Mouse (Mus musculus) mesoderm, embryonic 11.5 days (tissue): ENCODE results near the gene Nr3c2.

Source experiments
- DNase-seq: peaks from one replicate; pipeline ENCODE4 v3.0.0-alpha.2; 2012; ENCODE audit warnings: low read depth, low spot score

Gene Nr3c2

DNA sequence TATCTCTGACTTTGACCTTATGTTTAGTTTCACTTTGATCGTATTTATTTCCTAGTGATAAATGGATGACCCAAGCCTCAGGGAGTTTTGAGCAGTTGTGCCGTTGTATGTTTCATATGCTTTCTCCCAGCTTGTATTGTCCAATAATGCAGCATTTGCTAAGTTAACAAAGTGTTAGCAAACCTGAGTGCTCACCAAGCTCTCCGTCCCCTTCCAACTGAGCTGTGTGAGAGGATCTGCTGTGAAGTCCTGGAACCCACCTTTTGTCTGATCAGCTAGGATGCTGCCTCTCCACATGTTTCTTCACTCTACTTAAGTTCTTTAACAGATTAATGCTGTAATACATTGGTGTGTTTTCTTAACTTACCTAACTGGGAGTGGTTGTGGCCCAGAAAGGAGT is 342.1 kb downstream of the Nr3c2 start:
- DNase-seq, result no peak

DNA sequence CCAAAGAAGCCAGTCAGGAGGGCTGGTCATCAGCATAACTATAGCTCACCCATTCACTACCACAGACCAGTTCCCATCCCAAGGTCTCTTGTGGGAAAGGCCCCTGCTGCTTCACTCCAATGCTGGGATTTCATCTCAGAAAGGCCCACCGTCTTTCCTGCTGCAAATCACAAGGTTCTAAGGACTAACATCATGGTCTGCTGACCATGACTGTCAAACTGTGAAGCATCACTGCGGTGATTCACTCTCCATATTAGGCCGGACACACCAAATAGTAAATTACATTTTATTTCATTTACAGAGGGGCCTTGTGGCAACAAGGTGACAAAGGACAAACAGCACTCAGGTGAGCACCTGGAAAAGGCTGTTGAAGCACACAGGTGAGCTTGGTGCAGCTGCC is 350.9 kb downstream of the Nr3c2 start:
- DNase-seq, result no peak

DNA sequence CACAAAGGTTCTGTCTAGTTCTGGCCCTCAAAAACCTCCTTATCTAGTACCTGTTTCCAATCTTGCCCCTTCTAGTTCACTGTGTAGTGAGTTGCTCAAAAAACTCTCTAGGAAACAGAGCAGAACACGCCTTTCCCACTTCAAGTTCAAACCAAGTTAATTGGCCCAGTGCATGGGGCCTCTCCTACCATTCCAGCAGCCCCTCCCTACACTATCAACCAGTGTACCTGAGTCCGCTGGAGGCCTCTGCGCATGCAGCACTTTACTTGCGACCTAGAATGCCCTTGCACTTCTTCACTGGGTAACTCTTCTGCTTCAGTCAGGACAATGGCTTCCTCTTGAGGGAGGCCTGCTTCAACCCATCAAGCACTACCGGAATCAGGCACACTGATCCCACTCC is 351.9 kb downstream of the Nr3c2 start:
- DNase-seq, result no peak

DNA sequence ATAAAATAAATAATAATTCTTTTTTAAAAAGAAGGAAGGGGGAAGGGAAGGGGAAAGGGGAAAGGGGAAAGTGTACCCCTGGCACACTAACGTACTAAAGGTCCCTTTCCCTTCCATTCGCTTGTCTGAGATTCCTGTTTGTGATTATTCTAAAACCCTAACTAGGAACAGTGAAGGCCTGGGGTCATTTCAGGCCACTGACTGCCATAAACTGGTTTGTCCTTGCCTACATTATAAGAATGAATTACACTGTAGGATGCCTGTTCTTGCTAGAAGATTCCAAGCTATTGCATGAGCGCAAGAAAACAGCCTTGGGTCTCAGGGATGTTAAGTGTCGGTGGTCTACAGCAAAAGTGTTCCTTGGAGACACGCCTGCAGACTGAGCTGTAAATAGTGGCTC is 355.2 kb downstream of the Nr3c2 start:
- no peak for DNase-seq

DNA sequence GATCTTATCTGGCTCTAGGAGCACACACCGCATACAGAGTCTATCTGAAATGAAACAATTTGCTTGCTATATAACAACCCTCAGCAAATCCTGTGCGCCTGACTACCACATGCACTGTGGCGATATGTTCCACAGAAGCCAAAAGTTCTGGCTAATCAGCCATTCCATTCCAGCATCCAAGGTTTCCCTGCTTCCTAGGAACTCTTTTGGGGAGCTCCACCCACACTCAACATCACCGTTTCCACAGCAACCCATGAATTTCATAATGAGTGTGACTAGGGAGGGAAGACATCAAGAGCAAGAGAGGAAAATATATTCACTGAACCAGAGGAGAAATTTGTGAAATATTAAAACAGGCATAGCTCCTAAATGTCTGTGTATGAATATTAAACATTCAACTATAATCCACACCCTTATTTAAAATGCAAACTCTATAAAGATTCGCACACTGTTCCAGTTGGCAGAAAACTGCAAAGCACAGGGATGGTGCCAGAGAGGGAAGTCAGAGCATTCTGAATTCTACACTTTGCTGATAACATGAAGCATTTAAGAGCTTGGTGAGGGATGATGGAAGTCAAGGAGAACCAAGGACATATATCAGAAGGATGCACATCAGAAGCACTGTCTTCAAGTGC is 357.3 kb downstream of the Nr3c2 start:
- no peak for DNase-seq

DNA sequence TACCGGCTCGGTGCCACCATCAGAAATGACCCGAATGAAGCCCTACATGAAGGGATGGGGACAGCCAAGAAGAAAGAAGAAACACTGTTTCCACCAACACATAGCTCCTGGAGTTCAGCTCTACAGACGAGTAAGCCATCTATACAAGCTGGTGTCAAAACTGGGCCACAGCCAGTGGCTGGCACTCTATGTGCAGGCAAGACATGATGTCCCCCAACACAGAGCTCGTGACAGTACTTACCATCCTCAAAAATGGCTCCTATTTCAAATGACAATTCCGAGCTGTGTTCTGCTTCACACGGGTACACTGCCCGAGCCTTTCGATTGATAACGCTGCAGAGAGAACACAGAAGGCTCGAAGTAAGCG is 357.8 kb downstream of the Nr3c2 start:
- no peak for DNase-seq

DNA sequence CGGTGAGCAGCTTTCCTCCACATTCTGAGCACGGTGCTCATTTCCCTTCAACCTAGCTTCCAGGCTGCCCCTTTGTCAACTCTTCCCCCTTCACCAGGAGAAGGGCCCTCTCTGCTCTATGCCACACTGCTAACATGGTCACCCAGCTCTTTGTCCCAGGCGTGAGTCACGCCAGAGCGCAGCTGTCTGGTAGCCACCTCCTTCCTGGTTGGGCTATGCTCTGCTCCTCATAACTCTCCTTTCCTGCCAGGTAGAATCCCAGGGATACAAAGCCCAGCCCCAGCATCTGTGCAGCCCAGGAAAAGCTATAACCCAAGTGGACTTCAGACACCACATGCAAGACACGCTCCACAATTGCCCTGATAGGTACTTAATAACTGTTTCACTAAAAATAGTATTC is 362.0 kb downstream of the Nr3c2 start:
- no peak for DNase-seq

DNA sequence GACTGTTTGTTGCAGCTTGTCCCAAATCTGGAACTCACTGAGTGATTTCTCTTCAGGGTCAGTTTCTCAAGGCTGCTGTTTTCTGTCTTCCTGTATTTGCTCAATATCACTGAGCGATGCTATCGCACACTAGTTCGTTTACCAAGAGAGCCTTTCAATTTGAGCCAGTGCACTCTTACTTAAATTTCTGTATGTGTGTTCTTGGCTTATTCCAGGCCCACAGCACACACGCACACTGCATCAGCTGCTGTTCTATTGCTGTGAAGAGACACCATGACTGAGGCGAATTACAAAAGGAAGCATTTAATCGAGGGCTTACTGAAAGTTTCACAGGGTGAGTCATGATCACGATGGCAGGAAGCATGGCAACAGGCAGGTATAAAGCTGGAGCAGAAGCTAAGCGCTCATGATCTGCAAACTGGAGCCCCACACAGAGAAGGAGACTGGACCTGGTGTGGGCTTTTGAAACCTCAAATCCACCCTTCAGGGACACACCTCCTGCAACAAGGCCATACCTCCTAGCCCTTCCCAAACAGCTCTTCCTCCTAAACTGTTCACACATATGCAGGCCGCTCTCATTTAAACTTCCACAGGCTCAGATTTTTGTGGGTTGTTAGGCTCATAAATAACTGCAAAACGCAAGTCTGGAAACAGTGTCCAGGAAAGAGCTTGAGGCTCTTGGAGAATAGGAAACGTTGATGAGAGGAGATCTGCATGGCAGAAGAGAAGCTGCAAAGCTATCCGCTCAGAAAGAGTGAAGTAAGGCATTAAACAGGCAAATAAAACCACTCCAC is 363.2 kb downstream of the Nr3c2 start:
- DNase-seq, result no peak

DNA sequence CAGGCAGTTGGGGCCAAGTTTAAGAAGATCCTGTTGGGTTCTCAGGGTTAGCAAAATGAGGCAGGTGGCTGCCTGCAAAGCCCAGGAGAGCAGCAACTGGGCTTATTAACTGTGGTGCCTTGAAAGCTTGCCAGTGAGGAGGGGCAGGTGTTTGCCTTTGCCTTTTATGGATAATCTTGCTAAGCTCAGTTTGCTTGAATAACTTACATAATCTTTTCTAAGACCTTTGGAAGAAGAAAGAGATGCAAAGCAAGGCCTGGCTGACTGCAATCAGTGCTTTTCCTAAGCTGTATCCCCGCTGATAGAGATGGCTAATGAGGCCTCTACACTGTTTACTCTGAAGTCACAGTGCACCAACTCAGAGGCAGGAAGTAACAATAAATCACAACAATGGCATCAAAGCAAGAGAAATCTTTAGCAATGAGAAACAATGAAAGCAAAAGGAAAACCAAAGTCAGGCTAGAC is 368.7 kb downstream of the Nr3c2 start:
- no peak for DNase-seq

DNA sequence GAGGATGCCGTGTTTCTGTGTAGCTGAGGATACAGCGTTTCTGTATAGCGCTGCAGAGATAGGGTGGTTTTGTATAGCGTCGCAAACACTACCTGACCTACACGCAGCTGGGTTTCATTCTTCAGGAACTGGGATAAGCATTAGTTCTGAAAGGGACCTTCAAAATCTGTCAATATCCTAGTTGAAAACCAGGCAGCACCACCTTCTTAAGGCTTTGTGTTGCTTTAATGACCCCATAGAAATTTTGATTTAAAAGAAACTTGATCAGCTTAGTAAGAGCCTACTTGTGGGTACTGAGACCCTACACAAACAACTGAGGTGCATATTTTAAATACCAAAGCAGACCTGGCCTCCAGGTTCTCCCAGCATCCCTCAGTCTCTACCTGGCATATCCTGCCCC is 372.9 kb downstream of the Nr3c2 start:
- no peak for DNase-seq

DNA sequence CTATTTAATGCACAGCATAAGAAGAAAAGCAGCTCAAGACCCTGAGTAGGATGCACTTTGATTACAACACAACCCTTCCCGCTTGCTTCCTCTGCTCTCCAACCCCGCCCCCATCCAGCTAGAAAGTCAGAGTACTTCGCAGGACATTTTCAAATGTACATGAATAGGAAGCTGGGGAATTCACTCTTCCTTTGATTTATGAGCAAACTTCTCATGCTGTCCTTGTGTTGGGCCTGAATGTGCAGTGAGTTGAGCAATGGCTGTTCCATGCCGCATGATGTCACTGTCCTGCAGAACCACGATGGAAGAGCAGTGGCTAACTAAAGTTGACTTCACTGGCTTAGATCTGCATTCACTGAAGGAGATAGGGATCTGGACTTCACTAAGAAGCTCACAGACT is 376.3 kb downstream of the Nr3c2 start:
- no peak for DNase-seq

DNA sequence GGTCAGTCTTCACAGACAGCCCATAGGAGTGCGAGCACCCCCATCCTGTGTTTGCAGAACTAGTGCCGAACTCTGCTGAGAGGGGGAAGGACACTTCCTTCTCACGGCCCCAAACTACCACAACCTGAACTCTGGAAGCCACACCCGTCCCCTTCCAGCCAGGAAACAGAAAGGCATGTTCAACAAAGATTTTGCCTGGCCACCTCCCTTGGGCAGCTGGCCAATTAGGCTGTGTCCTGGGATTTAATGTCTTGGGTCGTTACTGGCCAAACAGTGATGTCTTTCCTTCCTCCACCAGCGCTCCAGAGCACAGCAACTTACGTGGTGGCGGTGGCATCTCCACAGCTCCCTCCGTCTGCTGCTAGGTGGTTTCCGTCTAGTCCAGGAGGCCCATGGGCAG is 377.6 kb downstream of the Nr3c2 start:
- no peak for DNase-seq

DNA sequence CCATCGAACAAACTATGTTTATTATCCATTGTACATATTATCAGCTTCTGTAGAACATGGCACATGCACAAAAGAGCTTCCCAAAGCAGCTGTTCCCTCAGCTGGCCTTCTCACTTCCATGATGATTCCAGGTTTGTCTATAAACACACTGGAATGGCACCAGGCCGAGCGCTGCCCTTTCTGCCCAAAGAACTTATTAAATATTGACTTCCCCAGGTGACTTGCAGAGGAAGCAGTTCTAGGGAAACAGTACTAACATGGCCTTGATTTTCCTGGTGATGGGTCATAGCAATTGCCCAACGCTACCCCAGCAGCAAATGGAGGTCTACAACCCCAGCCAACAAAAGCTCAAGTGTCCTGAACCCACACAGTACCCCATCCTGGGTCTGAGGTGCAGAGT is 379.0 kb downstream of the Nr3c2 start:
- no peak for DNase-seq

DNA sequence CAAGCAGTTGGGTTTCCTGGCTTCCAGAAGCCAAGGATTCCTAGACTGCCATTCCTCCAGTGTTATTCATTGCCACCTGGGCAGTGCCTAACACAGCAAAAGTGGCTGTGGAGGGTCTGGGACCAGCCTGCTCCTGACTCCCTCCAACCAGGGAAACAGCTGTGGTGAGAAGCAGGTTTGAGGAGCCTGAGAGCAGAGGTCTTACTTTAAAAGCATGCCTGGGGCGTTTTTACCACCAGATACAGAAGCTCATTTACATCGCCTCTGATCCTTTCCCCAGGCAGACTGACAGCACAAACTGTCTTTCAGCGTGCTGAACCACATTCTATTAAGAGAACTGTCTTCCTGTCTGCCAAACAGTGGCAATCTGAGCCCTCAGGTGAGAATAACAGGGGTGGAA is 380.7 kb downstream of the Nr3c2 start:
- DNase-seq, result peak; percentile 12

DNA sequence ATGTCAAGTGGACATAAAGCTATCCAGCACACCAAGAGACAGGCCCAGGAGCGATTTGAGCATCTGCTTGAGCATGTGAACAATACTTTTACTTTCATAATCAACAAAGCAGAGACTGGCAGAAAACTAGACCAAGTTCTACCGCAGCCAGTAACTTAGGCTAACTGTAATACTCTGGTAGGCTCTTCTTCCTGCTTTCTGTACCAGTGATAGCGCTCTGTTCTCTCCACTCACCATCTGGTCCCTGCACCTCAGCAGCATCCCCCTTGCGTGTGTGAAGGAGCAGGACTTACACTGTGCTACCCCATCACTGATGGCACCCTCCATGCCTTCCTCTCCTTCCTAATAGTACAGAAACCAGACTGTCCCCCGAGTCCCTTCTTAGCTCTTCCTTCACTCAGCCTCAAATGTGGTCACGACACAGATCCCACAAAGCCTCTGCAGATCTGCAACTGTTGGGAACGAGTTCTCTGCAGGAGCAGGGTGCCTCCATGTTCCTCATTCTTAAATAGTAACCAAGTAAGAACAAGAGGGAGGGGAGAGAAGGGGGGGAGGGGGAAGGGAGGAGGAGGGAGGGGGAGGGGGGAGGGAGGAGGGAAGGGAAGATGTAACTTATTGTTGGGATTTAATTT is 383.5 kb downstream of the Nr3c2 start:
- DNase-seq, result no peak

DNA sequence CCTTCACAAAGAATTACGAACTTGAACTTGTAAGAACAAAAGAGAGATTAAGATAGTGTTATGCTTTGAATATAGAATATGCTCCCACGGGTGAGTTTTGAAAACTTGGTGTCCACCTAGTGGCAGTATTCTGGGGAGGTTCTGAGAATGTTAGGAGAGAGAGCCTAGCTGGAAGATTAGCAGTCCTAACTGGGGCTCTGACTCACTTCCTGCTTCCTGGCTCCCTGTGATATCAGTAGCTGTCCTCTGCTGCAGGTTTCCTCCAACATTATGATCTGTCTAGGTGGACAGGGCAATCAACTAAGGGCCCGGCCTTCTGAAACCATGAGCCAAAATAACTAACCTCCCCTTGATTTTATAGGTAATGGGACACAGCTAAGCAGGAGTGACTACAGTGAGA is 385.2 kb downstream of the Nr3c2 start:
- no peak for DNase-seq

DNA sequence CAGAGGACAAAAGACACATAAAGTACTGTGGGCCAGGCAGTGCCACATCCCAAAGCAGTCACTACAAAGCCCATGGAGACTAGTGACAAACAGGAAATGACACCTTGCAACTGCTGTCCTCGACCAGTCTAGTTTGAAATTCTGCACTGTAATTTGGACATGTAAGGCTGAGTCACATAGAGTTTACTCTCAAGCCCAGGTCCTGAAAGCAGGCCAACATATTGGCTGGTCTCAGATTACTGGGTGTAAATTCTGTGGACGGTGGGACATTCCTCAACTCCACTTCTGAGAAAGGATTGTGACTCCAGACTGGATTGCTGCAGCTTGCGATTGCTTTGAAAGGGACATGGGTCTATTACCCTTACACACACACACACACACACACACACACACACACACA is 388.8 kb downstream of the Nr3c2 start:
- DNase-seq, result no peak

DNA sequence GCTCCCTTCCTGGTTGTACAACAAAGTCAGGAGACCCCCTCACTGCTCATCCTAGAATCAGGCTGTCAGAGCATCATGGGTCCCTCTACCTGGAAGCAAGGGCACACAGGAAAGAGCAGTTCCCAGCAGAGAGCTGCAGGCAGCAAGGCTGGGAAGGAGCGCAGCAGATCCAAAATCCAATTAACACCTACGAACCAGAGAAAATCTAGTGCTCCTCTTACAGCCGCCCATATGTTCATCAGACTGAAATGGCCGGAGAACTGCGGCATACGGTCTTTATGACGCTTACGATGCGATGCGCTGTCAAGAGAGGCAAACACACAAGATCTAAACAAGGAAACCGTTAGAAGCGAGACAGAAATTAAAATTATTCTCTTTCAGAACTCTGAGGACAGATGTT is 389.2 kb downstream of the Nr3c2 start:
- DNase-seq, result no peak

DNA sequence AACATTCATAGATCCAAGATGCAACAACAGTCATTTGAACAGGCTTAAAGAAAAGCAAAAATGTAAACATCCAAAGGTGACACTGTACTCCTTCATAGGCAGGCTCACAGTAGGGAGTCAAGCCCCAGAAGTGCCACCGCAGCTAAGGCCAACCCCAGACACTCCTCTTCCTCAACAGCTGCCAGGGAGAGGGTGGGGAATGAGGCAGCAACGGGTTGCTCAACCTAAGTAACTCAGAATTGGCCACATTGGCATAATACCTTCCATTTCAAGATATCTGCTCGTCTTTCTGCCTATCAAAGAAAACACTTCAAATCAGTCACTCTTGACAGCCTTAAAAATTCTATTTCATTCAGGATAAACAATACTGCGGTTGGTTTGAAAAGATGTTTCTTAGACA is 392.9 kb downstream of the Nr3c2 start:
- no peak for DNase-seq

DNA sequence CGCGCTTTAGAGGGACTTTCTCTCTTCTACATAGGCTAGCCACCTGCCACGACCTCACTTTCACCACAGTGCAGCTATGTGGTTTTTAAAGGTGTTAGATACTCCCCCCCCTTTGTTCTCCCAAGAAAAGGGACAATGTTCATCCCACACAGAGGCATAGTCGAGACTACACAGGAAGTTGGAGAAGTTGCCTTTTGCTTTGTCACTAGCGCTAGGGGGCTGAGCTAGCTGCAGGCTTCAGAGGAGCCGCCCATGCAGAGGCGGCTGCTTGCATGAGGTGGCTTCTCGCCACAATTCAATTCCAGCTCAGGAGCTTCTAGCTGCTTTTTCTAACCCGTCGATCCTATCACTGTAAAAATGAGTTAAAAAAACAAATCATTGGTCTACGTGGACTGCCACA is 393.4 kb downstream of the Nr3c2 start:
- DNase-seq, result no peak

DNA sequence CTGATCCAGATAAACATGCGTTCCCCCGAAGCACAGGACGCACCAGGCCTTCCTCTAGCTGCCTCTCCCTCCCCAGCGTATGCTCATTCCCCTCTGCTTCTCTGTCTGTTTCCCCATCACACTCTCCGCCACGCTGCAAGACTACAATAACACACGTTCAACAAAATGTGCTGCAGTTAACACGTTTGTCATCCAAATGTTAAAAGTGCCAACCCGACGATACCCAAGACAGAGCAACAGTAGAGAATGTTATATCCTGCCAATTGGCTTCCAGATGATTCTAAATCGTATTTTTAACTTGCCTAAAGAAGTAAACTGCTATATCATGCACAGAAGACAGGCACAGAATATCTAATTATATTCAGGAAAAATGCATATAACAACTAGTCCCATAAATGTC is 395.4 kb downstream of the Nr3c2 start:
- DNase-seq, result no peak
